9 mouse cellular contexts compared by ENCODE assay signal in the genomic region with DNA sequence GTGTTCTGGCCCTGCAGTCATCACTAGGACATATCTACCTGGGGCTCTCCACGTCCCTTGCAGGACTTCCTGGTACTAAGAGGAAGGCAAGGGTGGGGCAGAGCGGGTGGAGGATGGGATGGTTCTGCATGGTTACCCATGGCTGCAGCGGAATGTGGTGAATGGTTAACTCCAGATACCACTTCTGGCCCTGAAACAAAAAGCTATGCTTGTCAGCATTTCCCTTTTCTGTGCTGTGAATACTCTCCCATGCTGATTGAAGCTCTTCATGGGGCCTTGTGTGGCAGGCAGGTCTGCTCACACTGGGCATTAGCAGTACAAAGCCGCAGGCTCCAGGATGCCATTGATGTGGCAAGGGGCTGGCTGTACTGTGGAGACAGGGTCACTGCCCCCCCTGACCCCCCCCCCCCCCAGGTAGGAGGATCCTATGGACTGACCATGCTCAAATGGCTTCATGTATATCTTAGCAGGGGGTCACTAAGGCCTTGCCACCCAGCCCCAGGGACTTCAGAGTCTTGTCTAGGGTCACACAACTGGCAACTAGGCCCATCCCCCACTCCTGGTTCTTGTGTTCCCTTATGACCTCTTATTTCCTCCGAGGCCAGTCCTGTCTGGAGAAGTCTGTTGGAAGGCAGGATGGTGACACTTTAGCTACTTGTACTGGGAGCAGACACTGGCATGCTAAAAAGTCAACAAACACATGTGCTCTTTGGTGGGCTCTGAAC.
DNase-seq lines count a peak whose midpoint lies in the region; ATAC-seq and TF ChIP-seq lines count a peak whose summit lies in the region.
"Had no signal": no experiment of that assay in that cellular context is flagged by ENCODE, and none has a peak within 500 bp of the region (broad histone marks: within the 10 kb centered on the region; RNA-seq: fewer than 3 reads in every experiment).

No protein-coding gene starts in this region.

- no peaks in the 10 kb centered on the region for H3K9me3 ChIP-seq in neural tube, embryonic 12.5 days
- no peaks in the 10 kb centered on the region for H3K9me3 ChIP-seq in forebrain, postnatal 0 days (ENCODE audit: low read length)

- DNase-seq in neural tube, embryonic 10.5 days (ENCODE audit: extremely low spot score, low spot score): no peak
- peak; percentile 91 to 94 for DNase-seq in kidney, adult 8-10 months
- DNase-seq in lung, postnatal 14 days: peak; percentile 47
- peak; percentile 81 for DNase-seq in yolk sac, embryonic 10.5 days (ENCODE audit: low spot score)
- DNase-seq in forebrain, postnatal 0 days: no peak
- no peak for DNase-seq in cerebellum, postnatal 25 days
- DNase-seq in ovary, postnatal 14 days (ENCODE audit: low spot score): no peak

- TF ChIP-seq CTCF in forebrain, postnatal 0 days (IDR thresholded peaks at IDR 0.05; ENCODE audit: low read depth): no peak

- no peak overlapping the region for H3K9ac ChIP-seq in neural tube, embryonic 12.5 days
- no peak overlapping the region for H3K9ac ChIP-seq in forebrain, postnatal 0 days

- no peak overlapping the region for H3K27ac ChIP-seq in neural tube, embryonic 12.5 days
- H3K27ac ChIP-seq in forebrain, postnatal 0 days (ENCODE audit: low read depth, low read length): no peak overlapping the region

- H3K36me3 ChIP-seq in neural tube, embryonic 12.5 days: no peaks in the 10 kb centered on the region
- H3K36me3 ChIP-seq in forebrain, postnatal 0 days (ENCODE audit: insufficient read depth): no peaks in the 10 kb centered on the region

- 26% methylated on average over 5 of the region's 5 CpGs for WGBS in neural tube, embryonic 12.5 days
- WGBS in forebrain, postnatal 0 days: 40% methylated on average over 5 of the region's 5 CpGs

- peaks cover 17% of the 10 kb centered on the region for H3K4me1 ChIP-seq in neural tube, embryonic 12.5 days
- no peaks in the 10 kb centered on the region for H3K4me1 ChIP-seq in forebrain, postnatal 0 days (ENCODE audit: insufficient read depth)

- H3K4me2 ChIP-seq in neural tube, embryonic 12.5 days (replicated peaks): no peak overlapping the region
- H3K4me2 ChIP-seq in forebrain, postnatal 0 days (ENCODE audit: low read depth): no peak overlapping the region

- 0 out of 2 replicates have a peak, but pooled peaks have one; percentile 21 for ATAC-seq in neural tube, embryonic 12.5 days (ENCODE audit: low FRiP score, low read depth)
- ATAC-seq in forebrain, postnatal 0 days: no peak

- no peak overlapping the region for H3K4me3 ChIP-seq in neural tube, embryonic 12.5 days
- H3K4me3 ChIP-seq in forebrain, postnatal 0 days (ENCODE audit: low read depth, low read length): no peak overlapping the region
- H3K4me3 ChIP-seq: erythroblast, embryonic 14.5 days had no signal

- H3K27me3 ChIP-seq in neural tube, embryonic 12.5 days (replicated peaks): no peaks in the 10 kb centered on the region
- no peaks in the 10 kb centered on the region for H3K27me3 ChIP-seq in forebrain, postnatal 0 days (ENCODE audit: insufficient read depth, low read length)

Comparison
In these comparisons a context has a peak if more than half of its experiments do, and no peak if none do; other contexts are left out.
1. DNase-seq: peak in kidney, adult 8-10 months (2 of 2), lung, postnatal 14 days (single experiment) and yolk sac, embryonic 10.5 days (single experiment); none in neural tube, embryonic 10.5 days (single experiment), forebrain, postnatal 0 days (single experiment), cerebellum, postnatal 25 days (0 of 2) and ovary, postnatal 14 days (single experiment).